Mouse (Mus musculus) CD8-positive naive resting alpha-beta T cell, adult 2 months (primary cell): ENCODE data around the gene Grk6.

Experiments
- DNase-seq, 2 experiments: peaks; one replicate each; pipeline ENCODE4 v3.0.0; 2022; ENCODE audit warnings: low read depth in 2 of 2, low spot score in 2 of 2

Grk6 gene

DNA sequence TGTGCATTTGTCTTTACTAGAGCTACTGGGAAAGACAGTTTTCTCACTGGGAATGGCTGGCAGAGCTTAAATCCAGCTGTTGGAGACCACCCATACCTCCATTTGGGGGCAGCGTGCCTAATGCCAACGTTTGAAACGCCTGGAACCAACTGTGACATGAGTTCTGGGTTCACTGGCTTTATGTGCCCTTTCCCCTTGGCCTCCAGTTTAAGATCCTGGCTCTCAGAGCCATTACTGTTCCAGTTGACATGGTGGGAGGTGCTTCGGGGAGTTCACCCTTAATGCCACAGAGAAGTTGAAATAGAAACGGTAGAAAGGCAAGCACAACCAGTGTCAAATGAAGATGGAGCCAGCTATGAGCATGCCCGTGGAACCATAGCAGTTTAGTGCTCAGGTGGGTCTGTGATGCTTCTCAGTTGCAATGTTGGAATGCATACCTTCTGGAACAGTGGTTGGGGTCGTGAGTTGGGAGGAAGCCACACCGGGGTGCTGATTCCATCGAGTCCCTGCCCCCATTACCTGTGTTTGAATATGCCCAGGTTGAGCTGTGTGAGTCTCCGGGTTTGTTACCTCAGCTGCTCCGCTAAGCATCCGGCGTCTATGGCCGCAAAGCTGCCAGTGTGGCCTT is 18.6 kb downstream of the Grk6 start:
- peak in 1 of 2 experiments; percentile 61 for DNase-seq

DNA sequence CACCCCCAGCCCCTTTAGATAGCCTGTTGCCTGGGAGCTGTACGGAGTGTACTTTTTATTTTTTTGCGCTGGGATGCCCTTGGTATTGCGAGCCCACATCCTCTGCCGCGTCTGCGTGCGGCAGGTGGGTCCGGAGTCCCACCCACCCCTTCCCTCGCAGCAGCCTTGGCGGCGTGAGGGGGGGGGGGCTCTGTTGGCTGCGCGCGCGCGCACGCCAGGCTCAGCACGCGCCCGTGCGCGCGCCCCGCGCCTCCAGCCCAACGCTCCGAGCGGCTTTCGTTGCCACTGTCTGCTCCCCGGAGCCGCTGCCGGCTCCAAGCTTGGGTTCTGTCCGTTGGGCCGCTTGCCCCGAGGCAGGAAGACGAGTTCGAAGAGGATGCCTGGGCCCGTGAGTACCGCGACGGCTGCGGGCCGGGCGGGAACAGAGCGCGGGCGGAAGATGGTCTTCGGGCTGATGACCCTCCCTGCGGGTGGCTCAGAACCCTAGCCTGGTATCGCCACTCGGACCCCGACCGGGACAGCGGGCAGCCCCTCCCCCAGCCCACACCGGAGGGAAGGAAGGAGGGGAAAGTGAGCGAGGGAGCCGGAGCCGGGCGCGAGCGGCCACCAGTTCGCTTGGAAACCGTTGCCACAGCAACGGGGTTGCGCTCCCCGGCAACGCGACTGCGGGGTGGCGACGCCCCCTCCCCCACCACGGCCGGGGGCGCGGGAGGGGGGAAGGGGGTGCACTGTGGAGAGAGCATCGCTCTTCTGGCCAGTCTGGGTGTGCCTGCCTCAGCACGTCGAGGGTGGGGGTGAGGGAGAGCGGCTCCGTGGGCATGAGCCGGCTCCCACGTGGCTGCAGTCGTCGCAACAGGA is 19.4 kb downstream of the Grk6 start, which contains the start of gene Prr7:
Gene Prr7, plus strand, starts transcription at position 241 of the 858 bp plus-strand sequence.
- DNase-seq: peak; percentile 56 to 61

DNA sequence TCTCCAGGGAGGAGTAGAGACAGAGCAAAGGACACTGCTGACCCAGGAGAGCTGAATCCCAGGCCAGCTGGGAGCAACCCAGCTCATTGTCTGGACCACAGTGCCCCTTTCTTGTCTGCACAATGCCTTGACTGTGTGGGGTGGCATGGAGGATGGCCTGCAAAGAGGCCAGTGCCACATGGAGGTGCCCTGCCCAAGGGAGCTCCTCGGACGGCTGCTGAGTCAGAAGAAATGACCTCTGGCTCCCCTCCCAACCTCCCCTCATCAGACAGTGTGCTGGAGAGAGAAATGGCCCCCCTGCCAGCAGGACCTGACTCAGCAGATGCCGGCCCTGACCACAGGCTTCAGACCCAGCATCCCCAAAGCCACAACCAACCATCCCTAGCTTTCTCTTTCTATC is 20.3 kb downstream of the Grk6 start:
- DNase-seq: no peak

DNA sequence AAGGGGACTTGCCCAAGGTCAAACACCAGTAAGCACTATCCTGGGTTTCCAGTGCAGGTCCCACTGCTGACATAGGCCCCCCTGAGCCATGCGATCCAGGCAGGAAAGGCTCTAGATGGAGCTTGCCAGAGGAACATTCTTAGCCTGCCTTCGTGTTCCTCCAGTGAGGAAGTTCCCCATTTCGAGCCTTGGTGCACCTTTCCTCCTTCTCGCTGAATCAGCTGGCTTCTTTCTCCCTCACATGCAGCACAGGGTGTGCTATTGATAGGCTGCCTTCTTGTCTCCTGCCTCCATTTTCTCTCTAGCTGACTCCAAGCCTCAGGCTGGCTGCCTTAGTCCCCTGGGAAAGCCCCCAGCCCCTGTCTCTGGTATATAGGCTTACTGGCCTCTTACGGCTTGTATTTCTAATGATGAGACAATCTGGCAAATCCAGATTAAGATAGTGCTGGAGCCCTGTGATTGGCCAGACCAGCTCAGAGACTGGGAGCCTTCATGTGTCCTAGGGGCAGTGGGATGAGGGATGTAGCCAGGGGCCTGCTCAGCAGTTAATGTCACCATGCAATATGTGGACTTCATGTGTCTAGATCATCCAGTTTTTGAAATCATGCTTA is 21.1 kb downstream of the Grk6 start:
- no peak for DNase-seq

DNA sequence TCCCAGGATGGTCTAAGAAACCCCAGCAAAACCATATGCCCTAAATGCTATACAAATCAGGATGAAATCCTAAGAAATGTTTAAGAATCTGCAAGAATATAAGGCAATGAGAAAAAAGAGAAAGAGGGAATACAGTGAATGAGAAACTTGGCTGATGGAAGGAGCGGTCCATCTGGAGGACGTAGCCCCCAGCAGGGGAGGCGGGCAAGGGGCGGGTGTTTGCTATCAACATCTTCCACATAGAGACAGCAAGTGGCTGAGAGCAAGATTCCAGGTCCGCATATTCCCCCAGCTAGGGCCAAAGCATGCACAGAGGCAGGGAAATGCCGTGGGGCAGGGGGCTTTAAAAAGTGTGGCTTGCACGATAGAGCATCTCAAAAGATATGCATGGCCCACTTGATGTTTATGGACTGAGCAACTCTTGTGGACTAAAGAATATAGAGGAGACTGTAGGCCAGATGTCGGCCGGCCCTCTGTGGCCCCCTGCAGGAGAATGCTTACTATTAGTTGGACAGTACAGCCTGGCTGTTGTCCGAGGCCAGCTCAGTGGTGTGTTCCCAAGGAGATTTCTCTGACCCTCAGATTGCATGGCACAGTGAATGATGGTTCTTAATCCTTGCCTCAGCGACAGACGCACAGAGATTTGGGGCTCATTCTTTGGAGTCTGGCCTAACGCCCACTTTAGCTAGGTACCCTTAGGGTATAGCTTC is 24.1 kb downstream of the Grk6 start:
- DNase-seq: no peak

DNA sequence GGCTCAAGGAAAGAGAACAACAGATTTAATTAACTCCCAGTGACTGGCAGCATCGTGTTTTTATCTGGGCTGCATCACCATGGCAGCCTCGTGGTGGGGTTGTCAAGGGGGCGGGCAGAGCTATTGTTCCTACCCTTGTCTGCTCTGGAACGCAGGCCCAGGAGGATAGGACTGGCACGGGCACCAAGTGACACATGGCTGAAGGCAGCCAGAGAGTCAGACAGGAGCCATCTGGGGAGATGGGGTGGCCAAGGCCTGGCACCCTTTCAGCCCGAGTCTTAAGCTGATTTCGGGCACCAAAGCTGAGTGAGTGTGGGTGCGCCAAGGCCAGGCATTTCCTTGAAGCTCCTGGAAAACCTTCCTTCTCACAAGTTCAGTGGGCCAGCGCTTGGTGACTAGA is 25.5 kb downstream of the Grk6 start:
- DNase-seq: no peak

DNA sequence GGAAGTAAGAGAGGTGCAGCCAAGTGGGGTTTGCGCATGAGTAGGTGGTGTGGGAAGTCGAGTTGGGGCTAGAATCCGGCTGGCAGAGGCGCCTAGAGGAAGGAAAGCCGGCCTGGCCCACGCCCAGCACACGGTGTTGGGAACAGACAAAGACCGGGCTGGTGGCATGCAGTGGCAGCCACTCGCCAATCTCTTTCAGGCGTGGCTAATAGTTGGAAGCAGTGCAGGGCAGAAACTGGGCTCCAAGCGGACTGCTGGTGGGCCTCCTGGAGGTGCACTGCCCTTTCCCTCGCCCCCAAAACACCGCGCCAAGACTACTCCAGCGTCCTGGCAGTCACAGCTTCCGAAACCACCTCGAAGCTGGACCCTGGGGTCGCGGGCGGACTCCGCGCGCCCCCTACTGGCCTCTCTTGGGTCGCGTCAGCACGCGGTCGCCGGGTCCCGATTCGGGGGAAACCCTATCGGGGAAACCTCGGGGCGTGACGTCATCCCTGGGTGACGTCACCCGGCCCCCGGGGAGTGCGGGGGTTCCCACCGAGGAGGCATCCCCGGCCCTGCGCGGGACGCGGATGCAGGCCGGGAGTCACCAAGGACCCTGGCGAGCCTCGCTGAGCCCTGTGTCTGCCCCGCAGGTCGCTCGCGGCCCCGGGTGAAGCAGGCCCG is 26.4 kb downstream of the Grk6 start:
- peak; percentile 89 to 90 for DNase-seq

DNA sequence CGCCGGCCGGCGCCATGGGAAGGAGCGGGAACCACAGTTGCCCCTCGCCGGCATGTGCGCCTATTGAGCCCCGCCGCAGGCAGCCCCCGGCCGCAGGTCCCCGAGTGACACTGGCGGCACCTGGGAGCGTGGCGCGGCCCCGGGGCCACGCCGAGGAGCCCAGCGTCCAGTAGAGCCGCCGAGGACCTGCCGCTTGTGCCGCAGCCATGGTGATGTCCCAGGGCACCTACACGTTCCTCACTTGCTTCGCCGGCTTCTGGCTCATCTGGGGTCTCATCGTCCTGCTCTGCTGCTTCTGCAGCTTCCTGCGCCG is 26.9 kb downstream of the Grk6 start:
- DNase-seq: peak in 1 of 2 experiments; percentile 42

- DNase-seq: peak; percentile 33 to 48
Observed at GRCm38 (mm10) chr13:55472132-55473022, 27.5 kb downstream of the Grk6 start.

DNA sequence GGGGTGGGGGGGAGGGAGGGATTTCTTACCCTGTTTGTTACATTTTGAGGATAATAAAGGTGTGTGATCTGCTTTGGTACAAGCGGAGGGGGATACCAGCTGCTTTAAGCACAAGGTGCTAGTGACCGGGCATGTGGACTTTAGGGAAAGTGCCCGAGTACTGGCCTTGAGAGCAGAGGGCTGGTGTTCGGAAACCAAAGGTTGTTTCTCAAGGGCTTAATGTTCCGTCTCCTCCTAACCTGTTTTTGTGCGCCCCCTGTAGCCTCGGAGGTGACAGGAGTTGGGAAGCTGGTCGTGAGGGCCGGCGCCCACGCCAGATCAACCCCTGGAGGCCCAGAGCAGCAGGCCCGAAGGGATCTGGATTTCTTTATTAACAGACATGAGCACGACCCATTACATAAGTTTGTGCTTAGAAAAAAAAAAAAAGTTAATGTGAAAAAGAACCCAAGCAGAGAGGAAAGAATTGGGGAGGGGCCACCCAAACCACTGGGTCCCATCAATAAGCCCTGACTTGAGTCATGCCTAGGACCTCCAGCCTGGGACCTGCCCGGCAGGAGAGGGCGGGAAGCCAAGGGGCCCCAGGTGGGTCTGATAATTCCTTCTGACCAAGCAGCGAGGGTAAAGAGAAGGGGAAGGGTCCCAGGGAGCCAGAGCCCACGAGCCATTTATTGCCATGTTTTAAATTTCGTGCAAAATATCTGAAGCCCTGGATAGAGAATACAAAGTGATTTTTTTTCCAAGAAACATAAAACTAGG is 28.4 kb downstream of the Grk6 start:
- DNase-seq: peak in 1 of 2 experiments; percentile 37

- DNase-seq: no peak
Observed at GRCm38 (mm10) chr13:55473961-55474360, 29.1 kb downstream of the Grk6 start.

GRCm38 (mm10) chr13:55474621-55475069 is 29.8 kb downstream of the Grk6 start:
- no peak for DNase-seq

- no peak for DNase-seq
Observed at GRCm38 (mm10) chr13:55475750-55476149, 30.9 kb downstream of the Grk6 start.

- DNase-seq: no peak
Observed at GRCm38 (mm10) chr13:55476256-55476655, 31.4 kb downstream of the Grk6 start.

- DNase-seq: no peak
Observed at GRCm38 (mm10) chr13:55477492-55477891, 32.6 kb downstream of the Grk6 start.

GRCm38 (mm10) chr13:55478036-55478435 is 33.2 kb downstream of the Grk6 start:
- no peak for DNase-seq

- DNase-seq: no peak
Observed at GRCm38 (mm10) chr13:55479008-55479407, 34.1 kb downstream of the Grk6 start.

- DNase-seq: no peak
Observed at GRCm38 (mm10) chr13:55479929-55480328, 35.1 kb downstream of the Grk6 start.

DNA sequence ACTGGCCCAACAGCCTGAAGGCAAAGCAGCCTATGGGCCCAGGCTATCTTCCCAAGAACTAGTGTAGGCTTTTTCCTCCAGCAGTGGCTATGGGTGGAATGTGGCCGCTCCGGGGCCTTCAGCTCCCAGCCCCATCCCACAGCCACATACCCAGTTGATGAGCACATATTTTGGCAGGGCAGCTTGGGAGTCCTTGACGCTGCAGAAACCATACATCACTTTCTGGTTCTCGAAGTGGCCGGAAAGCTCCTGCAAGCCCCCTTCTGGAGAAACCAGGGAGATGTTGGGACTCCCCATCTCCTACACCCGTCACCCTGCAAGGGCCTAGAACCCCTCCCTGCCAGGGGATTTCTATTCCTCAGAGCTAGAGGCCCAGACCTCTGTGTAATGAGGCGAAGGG is 37.7 kb downstream of the Grk6 start:
- DNase-seq: no peak
